Mouse (Mus musculus) ovary, postnatal 14 days (tissue): ENCODE measurements around the gene Osbpl3.

Experiments
- DNase-seq: peaks from one replicate; pipeline ENCODE4 v3.0.0; 2022; ENCODE audit warnings: low spot score

Osbpl3 gene

DNA sequence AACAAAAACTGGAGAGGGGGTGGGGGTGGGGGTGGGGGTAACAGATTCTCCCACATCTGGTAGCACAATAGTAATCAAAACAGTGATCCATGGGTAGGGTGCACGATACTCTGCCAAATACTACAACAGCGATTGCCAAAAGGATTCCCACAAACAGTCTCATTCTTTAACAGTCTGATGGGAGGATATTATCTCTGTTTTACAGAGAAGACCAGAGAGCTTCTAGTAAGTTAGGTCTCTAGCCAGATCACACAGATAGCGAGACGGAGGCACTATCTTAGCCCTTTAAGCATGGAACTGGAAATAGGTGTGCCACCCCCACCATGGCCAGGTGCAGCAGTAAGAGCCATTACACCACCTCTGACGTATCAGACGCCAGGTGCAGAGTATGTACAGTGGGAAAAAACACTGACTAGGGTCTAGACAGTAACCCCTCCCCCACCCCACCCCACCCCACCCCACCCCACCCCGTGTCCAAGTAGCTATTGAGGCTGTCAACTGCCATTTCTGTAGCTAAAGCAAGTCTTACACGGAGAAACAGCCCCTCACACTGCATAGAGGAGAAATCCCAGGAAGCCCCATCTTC, 84.4 kb downstream of the Osbpl3 start:
- no peak for DNase-seq

GRCm38 (mm10) chr6:50368502-50369292, 87.3 kb downstream of the Osbpl3 start:
- DNase-seq, result no peak

GRCm38 (mm10) chr6:50367836-50368235, 88.2 kb downstream of the Osbpl3 start:
- no peak for DNase-seq

DNA sequence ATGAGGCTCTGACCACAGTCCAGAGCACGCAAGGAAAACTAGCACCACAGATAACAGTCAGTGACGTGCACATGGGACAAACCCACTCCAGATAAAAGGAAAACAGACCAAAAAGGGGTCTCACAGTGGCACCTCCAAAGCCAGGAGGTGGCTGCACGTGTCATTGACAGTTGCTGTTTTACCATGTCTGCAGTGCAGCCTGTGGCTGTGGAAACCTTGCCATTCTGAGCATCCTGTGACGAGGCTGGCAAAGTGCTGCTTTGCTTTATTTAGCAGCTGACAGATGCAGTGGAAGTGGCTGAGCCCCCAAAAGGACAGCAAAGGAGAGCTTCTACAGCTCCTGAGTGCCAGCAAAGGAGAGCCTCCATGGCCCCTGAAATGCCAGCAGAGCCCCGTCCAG, 89.3 kb downstream of the Osbpl3 start:
- no peak for DNase-seq

DNA sequence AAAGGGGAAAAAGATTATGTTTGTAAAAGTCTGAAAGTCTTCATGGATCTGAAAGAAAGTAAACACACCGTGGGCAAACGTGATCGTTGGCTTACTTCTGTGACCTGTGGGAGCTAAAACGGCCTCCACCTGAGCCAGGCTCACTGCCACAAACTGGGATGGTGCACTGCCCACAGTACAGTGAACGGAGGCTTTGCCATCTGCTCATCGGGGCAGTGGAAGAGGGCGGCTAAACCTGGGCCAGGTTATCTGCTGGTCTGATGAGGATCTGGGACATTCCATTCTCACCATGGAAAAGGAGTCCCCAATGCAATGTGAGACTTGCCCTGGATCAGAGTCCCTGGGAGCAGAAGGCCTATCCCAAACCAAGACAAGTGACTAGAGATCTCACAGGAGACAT, 89.7 kb downstream of the Osbpl3 start:
- no peak for DNase-seq

GRCm38 (mm10) chr6:50364364-50364763, 91.6 kb downstream of the Osbpl3 start:
- DNase-seq, result no peak

DNA sequence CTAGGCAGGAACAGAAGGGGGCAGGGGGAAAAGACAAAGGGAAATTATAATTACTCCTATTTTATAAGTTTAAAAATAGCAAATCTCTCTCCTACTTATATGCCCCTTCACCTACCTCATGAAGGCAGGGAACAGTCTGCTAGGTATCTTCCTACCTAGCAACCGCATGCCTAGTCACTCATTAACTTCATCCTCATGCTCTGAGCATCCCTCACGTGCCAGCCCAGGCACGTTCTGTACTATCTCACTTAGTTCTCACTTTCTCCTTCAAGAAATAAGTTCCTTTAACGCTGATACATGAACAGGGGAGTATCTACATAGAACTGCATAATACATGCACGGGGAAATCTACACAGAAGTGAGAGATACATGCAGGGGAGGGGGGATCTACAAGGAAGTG, 92.6 kb downstream of the Osbpl3 start:
- DNase-seq, result no peak

DNA sequence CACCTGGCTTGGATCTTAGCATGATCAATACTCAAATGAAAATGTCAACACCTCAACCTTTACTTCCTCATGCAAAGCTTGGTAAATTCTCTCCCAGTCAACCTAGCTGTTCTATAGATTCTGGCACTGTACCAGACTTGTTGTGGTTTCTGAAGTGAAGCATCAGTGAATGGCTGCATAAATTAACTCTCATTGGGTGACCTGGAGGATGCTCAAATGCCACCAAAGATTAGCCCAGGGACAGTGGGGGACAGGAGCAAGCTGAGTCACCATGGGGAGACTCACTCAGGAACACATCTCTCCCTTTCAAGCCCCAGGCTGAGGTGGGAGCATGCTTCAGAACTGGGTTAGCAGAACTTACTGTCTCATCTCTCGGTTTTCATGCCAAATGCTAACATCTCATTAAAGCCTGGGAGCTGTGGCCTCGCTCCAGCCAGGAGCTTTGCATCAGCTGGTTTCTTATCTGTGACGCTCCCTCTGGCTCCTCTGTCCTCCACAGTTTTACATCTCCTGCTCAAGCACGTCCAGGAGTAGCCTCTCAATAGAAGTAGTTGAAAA, 93.2 kb downstream of the Osbpl3 start:
- DNase-seq, result no peak

- DNase-seq, result no peak
Observed at GRCm38 (mm10) chr6:50362196-50362595, 93.8 kb downstream of the Osbpl3 start.

GRCm38 (mm10) chr6:50358104-50358679, 97.8 kb downstream of the Osbpl3 start:
- no peak for DNase-seq

DNA sequence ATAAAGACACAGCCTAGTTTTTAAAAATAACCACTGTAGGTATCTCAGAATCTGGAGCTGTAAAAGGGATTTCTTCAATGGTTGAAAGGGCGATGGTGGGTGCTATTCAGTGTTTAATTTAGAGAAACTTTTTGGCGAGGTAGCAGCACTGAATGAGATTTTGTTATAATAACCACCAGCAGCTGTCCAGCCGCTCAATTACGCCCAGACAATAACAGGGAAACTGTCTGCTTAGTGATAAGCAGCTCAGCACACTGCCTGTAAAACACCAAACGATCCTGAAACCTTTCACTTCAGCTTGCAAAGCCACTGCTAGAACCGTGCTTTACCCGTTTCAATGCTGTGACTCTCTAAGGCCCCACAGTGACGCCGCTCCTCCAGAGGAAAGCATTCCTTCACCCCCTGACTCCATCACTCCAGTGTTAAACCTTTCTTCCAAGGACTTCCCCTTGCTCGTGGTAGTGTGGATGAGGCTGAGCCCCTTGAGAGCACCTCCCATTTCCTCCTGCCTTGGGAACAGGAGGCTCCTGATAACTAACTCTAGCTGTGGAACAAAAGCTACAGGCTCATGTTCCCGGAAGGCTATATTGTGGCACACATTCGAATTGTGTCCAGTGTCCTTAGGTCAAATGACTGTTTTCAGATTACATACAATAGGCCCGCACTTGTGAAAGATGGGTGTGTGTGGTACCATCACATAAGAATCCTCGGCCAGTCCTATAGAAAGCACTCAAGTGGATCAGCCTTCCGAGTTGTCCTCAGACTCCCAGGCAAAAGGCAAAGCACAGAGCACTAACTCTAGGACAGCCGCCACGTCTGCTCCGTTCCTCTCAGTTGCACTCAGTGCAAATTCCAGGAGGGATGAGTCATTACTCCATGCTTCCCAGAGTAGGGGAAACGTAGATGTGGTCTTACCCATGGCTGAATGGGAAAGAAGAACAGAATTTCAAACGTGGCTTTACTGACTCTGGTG, 101.0 kb downstream of the Osbpl3 start:
- DNase-seq, result no peak

GRCm38 (mm10) chr6:50352812-50353211, 103.2 kb downstream of the Osbpl3 start:
- no peak for DNase-seq

- no peak for DNase-seq
Observed at GRCm38 (mm10) chr6:50350911-50351310, 105.1 kb downstream of the Osbpl3 start.

GRCm38 (mm10) chr6:50348619-50349018, 107.4 kb downstream of the Osbpl3 start:
- DNase-seq, result no peak

DNA sequence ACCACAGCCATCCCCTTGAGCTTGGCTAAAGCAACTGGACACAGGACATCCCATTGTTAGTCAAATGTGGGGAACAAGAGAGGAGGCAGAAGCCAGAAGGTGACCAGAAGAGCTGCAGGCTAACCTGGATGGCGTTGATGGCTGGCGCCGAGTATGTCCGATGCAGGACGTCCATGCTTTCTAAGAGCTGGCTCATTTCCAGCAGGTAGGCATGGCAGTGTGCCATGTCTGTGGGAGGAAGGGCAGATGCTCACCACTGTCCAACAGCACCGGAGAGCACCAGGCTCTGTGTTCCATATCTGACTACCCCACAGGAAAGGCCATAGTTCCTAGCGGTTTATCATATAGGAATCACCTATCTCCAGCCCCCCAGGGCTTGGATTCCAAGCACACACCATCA, 109.8 kb downstream of the Osbpl3 start:
- no peak for DNase-seq

DNA sequence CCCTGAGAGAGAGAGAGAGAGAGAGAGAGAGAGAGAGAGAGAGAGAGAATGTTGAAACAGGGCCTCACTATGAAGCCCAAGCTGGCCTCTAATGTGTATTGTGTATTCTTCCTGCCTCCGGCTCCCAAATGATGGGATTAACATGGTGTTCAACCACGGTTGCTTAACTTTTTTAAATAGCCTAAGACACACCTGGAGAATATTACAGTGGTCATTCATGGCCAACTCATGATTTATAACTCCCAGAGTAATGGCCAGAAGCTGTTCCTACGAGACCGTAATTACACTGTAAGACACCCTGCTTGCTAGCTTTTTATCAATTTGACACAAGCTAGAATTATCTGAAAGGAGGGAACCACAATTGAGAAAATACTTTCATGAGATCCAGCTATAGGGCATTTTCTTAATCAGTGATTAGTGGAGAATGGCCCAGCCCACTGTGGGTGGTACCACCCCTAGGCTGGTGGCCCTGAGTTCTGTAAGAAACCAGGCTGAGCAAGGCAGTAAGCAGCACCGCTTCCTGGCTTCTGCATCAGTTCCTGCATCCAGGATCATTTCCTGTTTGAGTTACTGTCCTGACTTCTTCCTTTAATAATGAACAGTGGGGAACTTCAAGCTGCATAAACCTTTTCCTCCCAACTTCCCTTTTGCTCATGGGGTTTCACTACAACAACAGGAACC, 115.6 kb downstream of the Osbpl3 start:
- DNase-seq, result no peak

DNA sequence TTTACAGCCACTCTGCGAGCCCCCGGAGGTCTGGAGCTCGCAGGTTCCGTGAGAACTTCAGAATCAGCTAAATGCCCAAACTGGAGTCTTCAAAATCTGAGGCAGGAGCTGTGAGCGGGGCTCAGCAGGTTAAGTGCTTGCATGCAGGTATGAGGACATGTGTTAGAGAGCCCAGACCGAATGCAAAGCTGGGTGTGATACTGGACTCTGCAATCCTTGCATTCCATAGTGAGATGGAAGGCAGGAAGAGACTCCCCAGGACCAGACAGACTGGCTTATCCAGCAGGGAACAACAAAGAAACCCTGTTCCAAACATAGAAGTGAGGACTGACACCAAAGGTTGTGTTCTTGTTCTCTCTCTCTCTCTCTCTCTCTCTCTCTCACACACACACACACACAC, 118.6 kb downstream of the Osbpl3 start:
- DNase-seq, result no peak

DNA sequence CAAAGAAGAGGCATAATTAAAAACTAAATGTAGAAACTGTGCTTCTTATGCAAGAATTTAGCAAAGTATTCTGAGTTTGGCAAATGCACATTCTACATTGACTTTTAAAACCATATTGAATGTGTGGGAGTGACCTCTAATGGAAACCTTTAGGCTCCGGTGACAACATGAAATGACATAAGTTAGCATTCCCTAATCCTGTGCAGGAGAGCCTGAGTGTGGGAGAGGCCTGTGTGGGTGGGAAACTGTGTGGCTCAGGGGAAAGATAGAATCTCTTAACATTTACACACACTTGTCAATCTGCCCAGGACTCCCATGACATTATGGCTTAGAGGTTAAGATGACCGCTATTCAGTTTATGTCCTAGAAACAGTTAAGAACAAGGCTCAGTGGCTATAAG, 119.6 kb downstream of the Osbpl3 start:
- DNase-seq, result no peak

DNA sequence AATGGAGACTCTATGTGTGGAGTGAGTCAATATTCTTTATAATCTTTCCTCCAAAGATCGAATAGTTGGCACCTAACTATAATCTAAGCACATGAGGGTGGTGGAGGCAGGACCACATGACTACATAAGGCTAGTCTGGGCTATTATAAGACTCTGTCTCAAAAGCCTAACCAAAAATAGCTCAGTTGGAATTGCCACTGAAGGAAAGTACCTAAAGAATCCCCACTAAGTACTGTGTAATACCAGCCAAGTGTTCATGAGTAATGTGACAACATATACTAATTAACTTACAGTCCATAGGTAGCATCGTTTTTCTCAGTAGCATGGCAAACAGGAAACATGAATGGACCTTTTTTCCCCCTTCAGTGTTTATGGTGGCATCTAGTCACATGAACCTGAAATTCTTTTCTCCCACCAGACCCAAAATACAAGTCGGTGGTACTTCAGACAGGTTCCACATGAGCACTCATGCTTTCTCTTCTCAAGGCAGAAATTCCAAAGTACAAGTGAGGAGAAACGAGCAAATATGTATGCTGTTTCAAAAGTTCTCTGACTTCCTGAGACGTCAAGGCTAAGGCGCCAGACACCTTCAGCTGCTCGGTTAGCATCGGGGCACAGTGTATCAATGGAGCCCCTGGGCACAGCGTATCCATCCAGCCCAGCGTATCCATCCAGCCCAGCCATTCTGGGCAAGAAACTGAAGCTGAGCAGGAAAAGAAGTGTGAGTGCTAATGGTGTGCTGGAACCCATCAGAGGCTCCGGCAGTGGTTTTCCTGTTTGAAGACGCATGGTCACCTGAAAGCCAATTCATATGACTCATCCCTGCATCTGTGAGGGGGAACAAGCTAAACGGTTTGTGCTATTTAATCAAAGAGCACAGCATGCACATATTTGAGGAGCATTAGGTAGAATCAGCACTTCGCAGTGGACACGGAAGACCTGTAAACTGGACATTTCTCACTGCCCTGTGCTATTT, 120.9 kb downstream of the Osbpl3 start:
- no peak for DNase-seq

DNA sequence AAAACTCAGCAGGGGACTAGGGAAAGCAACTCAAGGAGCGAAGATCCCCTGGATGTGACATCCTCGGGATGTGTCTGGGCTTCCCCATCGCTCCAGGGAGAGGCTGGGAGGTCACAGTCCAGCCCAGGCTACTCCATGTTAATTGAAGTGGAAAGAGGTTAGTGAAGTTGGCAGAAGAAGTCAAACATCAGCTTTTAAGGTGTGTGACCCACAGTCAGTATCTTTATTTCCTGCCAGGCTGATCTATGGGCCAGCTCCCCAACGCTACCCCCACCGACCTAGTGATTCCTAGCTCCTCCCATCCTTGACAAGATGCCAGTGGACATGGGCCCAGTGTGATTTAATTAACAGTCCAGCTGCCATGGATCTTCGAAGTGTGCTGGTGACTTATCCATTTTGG, 122.7 kb downstream of the Osbpl3 start:
- no peak for DNase-seq
